Mouse (Mus musculus) yolk sac, embryonic 10.5 days (tissue): ENCODE results near the gene Efhd2.
A peak's percentile ranks its signal among the peaks of the same experiment; 100 is the strongest.

Source experiments
- DNase-seq: peaks from one replicate; pipeline ENCODE4 v3.0.0-alpha.2; 2017; ENCODE audit warnings: low spot score

Gene Efhd2

DNA sequence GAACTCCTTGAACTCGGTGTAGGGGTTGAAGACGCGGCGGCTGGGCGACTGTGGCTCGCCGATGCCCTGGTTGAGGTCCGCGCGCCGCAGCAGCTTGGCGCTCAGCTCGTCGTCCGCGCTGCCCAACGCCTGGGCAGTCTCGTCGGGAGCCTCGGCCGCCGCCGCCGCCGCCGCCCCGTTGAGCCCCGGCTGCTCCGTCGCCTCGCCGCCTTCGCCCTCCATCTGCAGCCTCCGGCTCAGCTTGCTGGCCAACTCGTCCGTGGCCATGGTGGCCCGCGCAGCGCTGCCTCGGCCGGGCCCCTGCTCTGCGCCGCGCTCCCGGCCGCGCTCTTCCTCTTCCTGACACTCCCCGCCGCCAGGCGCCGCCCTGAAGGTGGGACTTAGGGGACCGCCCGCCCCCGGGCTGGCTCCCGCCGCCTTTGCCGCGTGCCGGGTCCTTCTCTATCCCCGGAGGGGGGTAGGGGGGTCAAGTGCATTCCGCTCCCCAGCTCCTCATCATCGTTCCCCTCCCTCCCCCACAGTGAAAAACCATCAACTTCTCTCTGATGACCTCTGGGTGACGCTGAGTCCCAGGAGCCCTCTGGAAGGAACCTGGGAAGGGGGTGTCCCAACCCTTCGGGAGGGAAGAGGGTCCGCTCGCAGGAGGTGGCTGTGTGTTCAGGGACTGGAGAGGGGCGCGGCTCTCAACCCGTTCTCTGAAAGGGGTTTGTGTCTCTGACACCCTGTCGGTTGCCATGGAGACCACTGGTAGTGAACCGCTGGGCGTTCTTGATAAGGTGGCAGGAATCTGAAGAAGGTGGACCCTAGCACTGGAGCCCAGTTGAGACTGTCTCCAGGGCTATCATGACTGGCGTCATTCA lies at the start of gene Efhd2:
Efhd2 (minus strand) TSS at position 320 of the 860 bp plus-strand sequence.
- DNase-seq: peak; percentile 81

- no peak for DNase-seq
Observed at GRCm38 (mm10) chr4:141923961-141924360, 49.2 kb upstream of the Efhd2 start.

- no peak for DNase-seq
Observed at GRCm38 (mm10) chr4:141920391-141920790, 45.7 kb upstream of the Efhd2 start.

GRCm38 (mm10) chr4:141917735-141918419 lies 43.2 kb upstream of the Efhd2 start:
- DNase-seq: no peak

GRCm38 (mm10) chr4:141914040-141914439 lies 39.3 kb upstream of the Efhd2 start:
- no peak for DNase-seq

DNA sequence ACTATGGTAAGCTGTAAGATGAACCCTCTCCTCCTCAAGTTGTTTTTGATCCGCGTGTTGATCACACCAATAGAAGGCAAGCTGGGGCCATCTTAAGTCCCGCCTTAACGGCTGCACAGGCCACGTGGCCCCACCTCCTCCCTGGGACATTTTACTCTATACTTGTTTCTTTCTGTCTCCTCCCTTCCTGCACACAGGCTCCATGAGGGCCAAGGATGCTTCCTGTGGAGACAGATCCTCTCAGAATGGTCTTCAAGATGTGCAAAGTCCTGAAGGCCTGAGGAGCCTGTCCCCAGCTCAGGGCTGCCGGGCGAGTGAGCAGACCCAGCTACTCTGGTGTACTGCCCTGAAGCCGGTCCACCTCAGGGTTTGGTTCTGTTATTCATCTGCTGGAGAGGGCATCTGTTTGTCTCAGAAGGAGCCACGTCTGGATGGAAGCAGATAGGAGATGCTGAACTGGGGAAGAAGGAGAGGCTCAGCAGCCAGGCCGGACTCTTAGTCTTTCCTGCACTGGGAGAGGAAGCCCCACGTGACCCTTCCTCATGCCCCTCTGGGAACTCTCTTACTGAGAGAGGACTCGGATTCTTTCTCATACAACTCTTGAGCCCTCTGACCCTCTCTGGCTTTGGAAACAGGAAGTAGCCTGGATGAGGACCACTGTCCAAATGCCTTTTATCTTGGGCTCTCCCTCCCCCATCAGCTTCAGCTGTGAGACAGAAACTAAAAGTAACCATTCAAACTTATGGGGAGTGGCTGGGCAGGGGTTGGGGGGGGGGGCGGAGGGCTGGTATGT lies 38.7 kb upstream of the Efhd2 start:
- no peak for DNase-seq

DNA sequence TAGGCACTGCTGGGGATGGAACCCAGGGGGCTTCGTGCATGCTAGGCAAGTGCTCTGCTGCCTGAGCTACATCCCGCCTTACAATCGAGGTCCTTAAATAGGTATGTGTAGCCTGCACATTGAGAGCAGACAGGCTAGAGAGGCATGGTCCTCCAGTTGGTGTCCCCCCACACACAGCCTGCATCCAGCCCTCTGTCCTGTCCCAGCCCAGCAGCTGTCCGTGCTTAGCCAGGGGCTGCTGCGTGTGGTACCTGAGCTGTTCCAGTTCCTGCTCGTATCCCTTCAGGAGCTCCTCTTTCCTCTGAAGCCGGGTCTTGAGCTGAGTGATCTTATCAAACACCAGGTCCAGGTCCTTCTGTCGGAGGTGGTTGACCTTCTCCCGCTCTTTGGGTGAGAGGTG lies 30.0 kb upstream of the Efhd2 start:
- DNase-seq: no peak

DNA sequence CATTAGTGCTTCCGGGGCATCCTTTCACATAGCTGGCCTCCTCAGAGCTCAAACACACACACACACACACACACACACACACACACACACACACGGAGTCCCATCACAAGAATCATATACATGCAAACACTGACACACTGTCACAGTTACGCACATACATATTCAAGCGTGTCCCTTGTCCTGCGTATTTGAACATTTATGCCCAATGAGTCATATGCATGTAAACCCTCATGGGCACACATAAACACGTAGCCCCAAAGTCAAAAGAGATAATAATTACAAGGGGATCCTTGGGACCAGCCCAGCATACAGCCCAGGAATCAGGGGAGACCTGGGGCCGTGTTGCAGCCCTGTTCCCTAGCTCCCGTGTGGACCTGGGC lies 27.7 kb upstream of the Efhd2 start:
- DNase-seq: no peak

DNA sequence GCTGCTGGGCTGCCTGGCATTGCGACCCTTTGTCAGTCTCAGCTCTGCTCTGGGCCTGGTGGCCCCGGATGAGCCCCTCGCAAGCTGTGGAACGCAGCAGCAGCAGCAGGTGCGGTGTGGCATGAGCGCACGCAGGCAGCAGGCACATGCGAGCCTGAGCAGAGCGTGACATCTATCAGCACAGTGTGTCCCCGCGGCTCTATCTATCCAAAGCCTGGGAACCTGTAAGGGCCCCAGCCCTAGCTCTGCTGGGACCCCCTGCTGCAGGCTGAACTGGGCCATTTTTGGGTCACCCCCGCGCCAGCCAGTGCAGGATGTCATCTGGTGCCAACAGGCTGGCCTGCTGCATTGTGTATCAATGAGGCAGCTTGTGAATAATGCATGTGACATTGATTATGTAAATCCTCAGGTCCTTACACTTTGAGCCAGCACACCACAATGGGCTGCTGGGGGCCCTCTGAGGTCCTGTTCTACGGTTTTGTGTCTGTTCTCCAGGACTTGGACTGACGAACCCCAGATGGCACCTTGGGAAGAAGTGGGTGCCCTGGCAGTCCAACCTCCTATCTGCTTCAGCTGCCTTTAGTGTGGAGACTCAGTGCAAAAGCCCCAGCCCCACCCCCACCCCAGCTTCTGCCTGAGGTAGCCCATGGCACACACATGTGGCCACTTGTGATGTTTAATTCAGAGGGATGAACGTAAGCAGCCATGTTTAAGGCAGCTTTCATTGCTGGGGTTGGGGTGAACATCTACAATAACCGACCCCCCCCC lies 27.2 kb upstream of the Efhd2 start:
- no peak for DNase-seq

DNA sequence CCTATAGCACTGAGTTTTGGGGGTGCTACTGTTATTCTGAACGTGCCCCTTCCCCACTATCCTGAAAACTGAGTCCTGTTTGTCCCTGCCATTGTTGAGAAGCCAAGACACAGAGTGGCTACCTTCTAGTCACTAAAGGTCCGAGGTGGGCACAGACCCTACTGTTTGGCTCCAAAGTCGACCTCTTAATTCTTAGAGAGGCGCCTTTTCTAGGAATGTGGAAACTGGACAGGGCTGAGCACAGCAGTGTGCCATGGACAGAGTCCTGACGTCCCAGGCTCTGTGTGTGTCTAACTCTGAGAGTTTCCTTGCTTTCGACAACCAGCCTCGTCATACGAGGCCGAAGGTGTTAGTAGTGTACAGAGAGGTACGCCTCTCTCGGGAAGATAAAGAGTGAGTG lies 25.7 kb upstream of the Efhd2 start:
- no peak for DNase-seq

- no peak for DNase-seq
Observed at GRCm38 (mm10) chr4:141899936-141900335, 25.2 kb upstream of the Efhd2 start.

DNA sequence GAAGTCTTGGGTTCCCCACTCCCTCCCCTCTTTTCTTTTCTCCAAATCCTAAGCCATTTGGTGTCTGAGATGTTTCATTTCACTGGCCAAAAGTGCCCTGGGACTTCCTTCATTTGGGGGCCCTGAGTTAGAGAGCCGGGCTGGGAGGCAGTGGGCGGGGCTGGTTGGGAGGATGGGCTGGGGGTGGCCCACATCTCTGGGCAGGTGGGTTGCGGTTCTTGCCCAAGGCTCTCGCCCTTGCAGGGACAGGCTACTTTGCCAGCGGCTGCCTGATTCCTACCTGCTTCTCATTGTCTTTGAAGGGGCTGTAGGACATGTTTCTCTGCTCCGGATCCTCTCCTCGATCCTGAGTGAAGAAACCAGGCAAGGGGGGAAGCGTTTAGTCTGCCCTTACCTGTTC lies 24.2 kb upstream of the Efhd2 start:
- no peak for DNase-seq

DNA sequence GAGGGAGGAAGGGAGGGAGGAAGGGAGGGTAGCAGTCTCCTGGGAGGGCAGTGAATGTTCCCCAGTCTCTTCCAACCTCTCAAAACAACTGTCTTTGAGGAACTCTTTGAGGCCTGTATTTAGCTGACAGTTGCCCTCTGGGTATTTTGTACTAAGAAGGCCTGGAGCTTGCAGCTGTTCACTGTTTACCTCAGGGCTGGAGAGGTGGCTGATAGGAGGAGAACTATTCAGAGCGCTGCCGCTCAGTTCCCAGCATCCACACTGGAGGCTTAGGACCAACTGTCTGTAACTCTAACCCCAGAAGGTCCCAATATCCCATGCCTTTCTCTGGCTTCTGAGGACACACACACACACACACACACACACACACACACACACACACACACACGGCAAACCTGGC lies 23.1 kb upstream of the Efhd2 start:
- no peak for DNase-seq

GRCm38 (mm10) chr4:141897225-141897624 lies 22.5 kb upstream of the Efhd2 start:
- no peak for DNase-seq

DNA sequence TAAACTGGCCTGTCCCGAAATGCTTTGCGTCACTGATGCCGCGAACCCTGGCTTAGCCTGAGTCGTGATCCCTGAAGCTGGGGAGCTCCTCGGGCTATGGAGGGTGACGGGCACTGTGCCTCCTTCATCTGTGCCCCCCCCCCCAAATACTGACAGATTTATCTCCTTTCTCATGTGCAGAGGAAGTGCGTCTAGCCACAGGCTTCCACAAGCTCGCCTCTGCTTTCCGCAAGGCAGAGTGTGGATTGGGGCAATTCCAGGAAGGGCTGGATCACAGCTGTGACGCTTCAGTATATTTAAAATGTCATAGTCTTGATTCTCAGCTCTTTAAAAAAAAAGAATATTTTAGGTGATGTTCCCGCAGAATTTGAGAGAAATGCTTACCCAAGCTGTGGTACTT lies 21.1 kb upstream of the Efhd2 start:
- DNase-seq: no peak

GRCm38 (mm10) chr4:141893157-141893784 lies 18.6 kb upstream of the Efhd2 start:
- DNase-seq: peak; percentile 43

DNA sequence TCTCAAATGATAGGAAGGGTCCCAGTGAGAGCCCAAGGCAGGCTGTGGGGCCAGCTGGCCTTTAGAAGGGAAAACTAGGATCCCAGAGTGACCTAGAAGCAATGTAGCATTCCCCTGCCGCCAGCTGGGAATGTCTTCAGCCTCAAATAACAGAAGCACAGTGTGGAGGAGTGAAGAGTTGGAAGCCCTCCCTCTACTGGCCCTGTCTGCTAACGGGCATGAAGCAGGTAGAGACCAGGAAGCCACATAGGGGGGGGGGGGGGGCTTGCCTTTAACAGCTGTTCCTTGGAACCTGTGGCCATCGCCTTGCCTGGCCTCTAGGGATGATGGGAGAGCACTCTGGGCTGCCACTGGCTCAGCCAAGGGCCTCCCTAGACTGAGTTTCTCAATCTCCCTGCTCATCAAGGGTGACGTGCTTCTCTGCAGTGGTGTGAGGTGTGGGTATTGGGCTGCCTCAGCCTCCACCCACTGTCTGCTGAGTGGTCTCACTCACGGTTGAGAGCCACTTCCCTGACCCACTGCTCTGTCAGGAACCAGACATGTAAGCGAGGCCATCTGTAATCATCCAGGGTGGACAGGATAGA lies 11.8 kb upstream of the Efhd2 start:
- DNase-seq: no peak

DNA sequence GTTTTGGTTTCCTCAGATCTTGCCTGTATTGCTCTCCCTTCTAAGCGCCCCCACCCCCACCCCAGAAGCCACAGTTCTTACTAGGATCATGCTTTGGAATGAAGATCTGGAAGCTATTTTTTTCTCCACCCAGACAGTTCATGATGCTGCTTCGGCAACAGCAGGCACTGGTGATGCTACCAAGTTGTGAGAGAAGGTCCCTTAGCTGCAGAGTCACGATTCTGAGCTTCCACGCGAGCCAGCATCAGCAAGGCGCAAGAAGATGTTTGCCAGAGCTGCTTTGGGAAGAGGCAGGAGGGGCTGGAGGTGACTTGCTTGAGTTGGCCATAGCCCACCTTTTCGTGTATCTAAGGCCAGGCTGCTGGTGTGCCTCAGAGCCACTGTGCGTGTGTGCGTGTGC lies 10.7 kb upstream of the Efhd2 start:
- peak; percentile 32 for DNase-seq

DNA sequence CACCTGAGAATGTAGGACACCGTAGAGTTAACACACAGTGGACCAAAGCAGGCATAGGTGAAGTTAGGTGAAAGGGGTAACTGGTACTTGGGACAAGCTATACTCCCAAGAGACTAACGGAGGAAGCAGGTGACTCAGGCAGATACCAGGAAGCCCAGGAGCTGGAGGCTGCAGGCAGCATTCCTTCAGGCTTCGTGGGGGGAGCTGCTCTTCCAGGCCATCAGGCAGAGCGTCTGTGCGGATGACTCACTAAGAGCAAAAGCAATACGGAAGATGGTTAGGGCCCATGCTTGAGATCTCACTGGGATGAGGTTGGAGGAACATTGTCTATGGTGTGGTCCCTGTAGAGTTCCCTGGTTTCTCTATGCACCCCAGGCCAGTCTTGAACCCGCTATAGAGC lies 8.1 kb upstream of the Efhd2 start:
- DNase-seq: peak; percentile 31

DNA sequence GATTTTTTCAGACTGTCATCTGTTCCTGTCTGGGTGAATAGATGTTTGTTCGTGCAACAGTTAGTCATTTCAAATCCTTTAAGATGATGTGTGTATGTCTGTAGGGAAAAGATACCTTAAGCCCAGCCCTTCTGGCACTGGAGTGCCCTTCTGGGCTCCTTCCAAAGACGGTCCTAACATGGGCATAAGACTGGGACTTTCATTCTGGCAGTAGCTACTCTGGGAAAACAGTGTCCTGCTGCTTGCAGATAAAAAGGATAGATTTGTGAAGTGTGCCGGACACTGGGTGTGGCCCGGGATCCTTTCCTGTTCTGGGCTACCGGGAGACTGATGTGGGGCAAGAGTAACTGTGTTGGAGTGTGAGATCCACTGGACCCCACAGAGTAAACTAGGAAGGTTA lies 7.2 kb upstream of the Efhd2 start:
- DNase-seq: no peak

GRCm38 (mm10) chr4:141881289-141881914 lies 6.7 kb upstream of the Efhd2 start:
- DNase-seq: peak; percentile 65
